8 mouse cellular contexts compared by ENCODE assay signal in genomic region chr13:75709026-75709778, GRCm38 (mm10). TPM values are rescaled to one million over a fixed set of nuclear protein-coding genes. Genes with fewer than 3 reads are reported as not detected.
DNase-seq lines count a peak whose midpoint lies in the region; ATAC-seq lines count a peak whose summit lies in the region.

No protein-coding gene starts in this region.

- peak overlapping the region; percentile 68 for H3K4me2 ChIP-seq in liver, embryonic 16.5 days (ENCODE audit: low read depth, low read length)

- no peaks in the 10 kb centered on the region for H3K9me3 ChIP-seq in liver, embryonic 16.5 days (replicated peaks; ENCODE audit: control insufficient read depth, low read length)

- peak; percentile 37 for DNase-seq in CD4-positive, CD25-positive, alpha-beta regulatory T cell, adult 2 months (ENCODE audit: low read depth, low spot score)
- DNase-seq in right cerebral cortex, adult 18-20 months = peak; percentile 21
- DNase-seq in right cerebral cortex, postnatal 14 days = no peak
- DNase-seq in urinary bladder, postnatal 36 days (ENCODE audit: low spot score in 2 of 2) = no peak
- DNase-seq in urinary bladder, postnatal 25 days (ENCODE audit: low spot score) = no peak

- ATAC-seq in CD4-positive, CD25-positive, alpha-beta regulatory T cell, adult 4 months = no peak
- peak; percentile 9; a peak in 3 of 4 replicates for ATAC-seq in hematopoietic stem cell, adult 5-6 weeks (replicated peaks in 1 of 2; ENCODE audit: insufficient read depth in 1 of 2, low FRiP score in 2 of 2, low TSS enrichment in 1 of 2, low read depth in 1 of 2, poor library complexity in 2 of 2, severe bottlenecking in 2 of 2)
- no peak for ATAC-seq in liver, embryonic 16.5 days (ENCODE audit: low read depth)

- no peaks in the 10 kb centered on the region for H3K27me3 ChIP-seq in liver, embryonic 16.5 days (ENCODE audit: control insufficient read depth, insufficient read depth, low read depth, low read length)

- H3K36me3 ChIP-seq in liver, embryonic 16.5 days (ENCODE audit: control insufficient read depth, insufficient read depth) = peaks cover 7% of the 10 kb centered on the region; the same call in 1 of the 2 replicates

- WGBS in liver, embryonic 16.5 days (ENCODE audit: insufficient replicate concordance) = 9% methylated on average over 4 of the region's 4 CpGs

- peaks cover 29% of the 10 kb centered on the region for H3K4me1 ChIP-seq in liver, embryonic 16.5 days (ENCODE audit: control insufficient read depth, low read depth, low read length)

- peak overlapping the region; percentile 96 for H3K9ac ChIP-seq in liver, embryonic 16.5 days (ENCODE audit: low read depth, low read length)

- H3K27ac ChIP-seq in liver, embryonic 16.5 days (ENCODE audit: low read length) = peak overlapping the region; percentile 93

- H3K4me3 ChIP-seq in liver, embryonic 16.5 days (ENCODE audit: low read depth, low read length) = peak overlapping the region; percentile 95

RNA-seq across cellular contexts. Expression of gene Ell2, which starts 2.6 kb away (rescaled TPM):
- 1 to 10 TPM; 3.4 to 3.5 TPM for polyA plus RNA-seq in CD4-positive, CD25-positive, alpha-beta regulatory T cell, adult 4 months (2017; shearing (Covaris generic))
- total RNA-seq in hematopoietic stem cell, adult 5-6 weeks (2017) = 19.0 and 30.9 TPM in 2 replicates
- 30.3 and 31.2 TPM in 2 replicates for polyA plus RNA-seq in liver, embryonic 16.5 days (2015; fragmentation: Nextera tagmentation; extraction: Ambion mirVana)

Comparison
In these comparisons a context has a peak if more than half of its experiments do, and no peak if none do; other contexts are left out.
1. DNase-seq: peak in CD4-positive, CD25-positive, alpha-beta regulatory T cell, adult 2 months (single experiment) and right cerebral cortex, adult 18-20 months (single experiment); none in right cerebral cortex, postnatal 14 days (single experiment), urinary bladder, postnatal 36 days (0 of 2) and urinary bladder, postnatal 25 days (single experiment).
2. ATAC-seq: peak in hematopoietic stem cell, adult 5-6 weeks (2 of 2); none in CD4-positive, CD25-positive, alpha-beta regulatory T cell, adult 4 months (single experiment) and liver, embryonic 16.5 days (single experiment).